Mouse (Mus musculus): ENCODE results near the gene Xpr1.
A peak's percentile ranks its signal among the peaks of the same experiment; 100 is the strongest.

Xpr1 gene

GRCm38 (mm10) chr1:155400056-155400455 lies 17.2 kb downstream of the Xpr1 start:
- no peak for DNase-seq

GRCm38 (mm10) chr1:155394829-155395228 lies 22.4 kb downstream of the Xpr1 start:
- DNase-seq, result no peak

- DNase-seq, result no peak
Observed at GRCm38 (mm10) chr1:155394021-155394420, 23.2 kb downstream of the Xpr1 start.

GRCm38 (mm10) chr1:155392825-155393224 lies 24.4 kb downstream of the Xpr1 start:
- DNase-seq, result no peak

- DNase-seq, result no peak
Observed at GRCm38 (mm10) chr1:155391537-155391936, 25.7 kb downstream of the Xpr1 start.

- no peak for DNase-seq
Observed at GRCm38 (mm10) chr1:155388418-155388817, 28.8 kb downstream of the Xpr1 start.

GRCm38 (mm10) chr1:155386551-155386950 lies 30.7 kb downstream of the Xpr1 start:
- DNase-seq, result no peak

GRCm38 (mm10) chr1:155383319-155384302 lies 33.6 kb downstream of the Xpr1 start:
- no peak for DNase-seq

GRCm38 (mm10) chr1:155381931-155382330 lies 35.3 kb downstream of the Xpr1 start:
- no peak for DNase-seq

GRCm38 (mm10) chr1:155379289-155379688 lies 37.9 kb downstream of the Xpr1 start:
- DNase-seq, result no peak

GRCm38 (mm10) chr1:155372821-155373220 lies 44.4 kb downstream of the Xpr1 start:
- no peak for DNase-seq

GRCm38 (mm10) chr1:155370075-155370658 lies 47.0 kb downstream of the Xpr1 start:
- DNase-seq, result no peak

GRCm38 (mm10) chr1:155366366-155366765 lies 50.8 kb downstream of the Xpr1 start:
- no peak for DNase-seq

- no peak for DNase-seq
Observed at GRCm38 (mm10) chr1:155361502-155362126, 55.6 kb downstream of the Xpr1 start.

GRCm38 (mm10) chr1:155353096-155353495 lies 64.1 kb downstream of the Xpr1 start:
- no peak for DNase-seq

- no peak for DNase-seq
Observed at GRCm38 (mm10) chr1:155351527-155351926, 65.7 kb downstream of the Xpr1 start.

GRCm38 (mm10) chr1:155348491-155348890 lies 68.7 kb downstream of the Xpr1 start:
- DNase-seq, result no peak

GRCm38 (mm10) chr1:155347339-155347738 lies 69.9 kb downstream of the Xpr1 start:
- no peak for DNase-seq

GRCm38 (mm10) chr1:155344019-155344418 lies 73.2 kb downstream of the Xpr1 start:
- DNase-seq, result no peak

- no peak for DNase-seq
Observed at GRCm38 (mm10) chr1:155339622-155340021, 77.6 kb downstream of the Xpr1 start.

- no peak for DNase-seq
Observed at GRCm38 (mm10) chr1:155337315-155337714, 79.9 kb downstream of the Xpr1 start.

GRCm38 (mm10) chr1:155335963-155336362 lies 81.3 kb downstream of the Xpr1 start:
- DNase-seq, result no peak

- DNase-seq, result peak; percentile 5 to 12
Observed at GRCm38 (mm10) chr1:155322183-155322582, 95.0 kb downstream of the Xpr1 start.

Data from kidney, postnatal 4 days (tissue).